Mouse (Mus musculus) ES-E14 (cell line): Measurements from ENCODE around the gene H1fx. TPM values are rescaled to one million over a fixed set of nuclear protein-coding genes. Genes with fewer than 3 reads are reported as not detected.
"Not testable (repeated sequence)": the region's sequence is repeated elsewhere in the genome, so short reads cannot be mapped to it uniquely, and the experiment has no call there.

Source experiments
- DNase-seq: peaks from one replicate; pipeline ENCODE4 v3.0.0-alpha.2; 2013; ENCODE audit warnings: low read depth, low spot score
- H3K27ac ChIP-seq: 2 replicates; pipeline ENCODE4 v1.5.1; 2012; ENCODE audit warnings: low read depth, mild to moderate bottlenecking, low read length, moderate library complexity, mixed read lengths; ENCODE audit not compliant: poor library complexity, insufficient read depth, severe bottlenecking
- H3K36me3 ChIP-seq: 2 replicates; pipeline ENCODE4 v1.6.1; 2012; ENCODE audit warnings: mild to moderate bottlenecking, low read length, moderate library complexity, mixed read lengths; ENCODE audit not compliant: control insufficient read depth, poor library complexity, insufficient read depth, severe bottlenecking
- H3K4me1 ChIP-seq, 2 experiments: fragments of 150-350 bp in 1 of 2; sonication (generic) in 1 of 2; 2 replicates each; pipeline ENCODE4 v1.6.1; 2012; ENCODE audit warnings: low read length in 2 of 2, mild to moderate bottlenecking in 1 of 2, mixed read lengths in 1 of 2; ENCODE audit not compliant: control insufficient read depth in 2 of 2, insufficient read depth in 2 of 2, poor library complexity in 1 of 2
- H3K4me3 ChIP-seq, 2 experiments: fragments of 150-350 bp in 1 of 2; sonication (generic) in 1 of 2; 2 replicates each; pipeline ENCODE4 v1.5.1; 2012; ENCODE audit warnings: low read length in 2 of 2, low read depth in 1 of 2, mild to moderate bottlenecking in 1 of 2, mixed read lengths in 1 of 2; ENCODE audit not compliant: insufficient read depth in 1 of 2, poor library complexity in 1 of 2, severe bottlenecking in 1 of 2
- H3K9ac ChIP-seq: 2 replicates; pipeline ENCODE4 v1.6.1; 2012; ENCODE audit warnings: low read depth, mild to moderate bottlenecking, low read length, mixed read lengths; ENCODE audit not compliant: poor library complexity, insufficient read depth, severe bottlenecking
- H3K9me3 ChIP-seq: fragments of 150-350 bp; sonication (generic); 2 replicates; pipeline ENCODE4 v1.6.1; 2012; ENCODE audit warnings: low read depth, mild to moderate bottlenecking, low read length; ENCODE audit not compliant: control insufficient read depth, insufficient read depth
- CHD2 ChIP-seq: IDR thresholded peaks from 2 replicates; pipeline ENCODE4 v1.6.1; 2014; ENCODE audit warnings: mild to moderate bottlenecking, low read depth, low read length, inconsistent platforms
- HCFC1 ChIP-seq: IDR thresholded peaks from 2 replicates; pipeline ENCODE4 v1.6.1; 2012; ENCODE audit warnings: low read length, inconsistent platforms, borderline replicate concordance; ENCODE audit not compliant: insufficient read depth
- MAFK ChIP-seq: IDR thresholded peaks from 2 replicates; pipeline ENCODE4 v1.6.1; 2014; ENCODE audit warnings: mild to moderate bottlenecking, low read depth, low read length, inconsistent platforms; ENCODE audit not compliant: insufficient read depth
- ZC3H11A ChIP-seq: IDR thresholded peaks from 2 replicates; pipeline ENCODE4 v1.6.1; 2012; ENCODE audit warnings: low read depth, mild to moderate bottlenecking, inconsistent platforms, low read length, borderline replicate concordance
- ZNF384 ChIP-seq: IDR thresholded peaks from 2 replicates; pipeline ENCODE4 v1.6.1; 2012; ENCODE audit warnings: low read depth, low read length, inconsistent platforms
- in situ Hi-C, 2 experiments: fragments of 600-800 bp; cut with MboI; formaldehyde crosslinking; loops; one replicate each; pipeline ENCODE4 v1.15.1; 2025; ENCODE audit warnings: low sequenced_read_pairs in 2 of 2, inconsistent platforms in 1 of 2; ENCODE audit not compliant: unreplicated experiment in 2 of 2
- total RNA-seq: library from RNA; depleted of rRNA; stranded (reverse); fragments of 300-350 nt; gene quantifications from 2 replicates; pipeline ENCODE4 v1.2.3, GENCODE M21; 2012

The H1fx gene
- total RNA-seq, 1 experiment, result 14.0 TPM

GRCm38 (mm10) chr6:87979728-87980127 is 1.7 kb downstream of the H1fx start:
- TF ChIP-seq MAFK, result no peak
- TF ChIP-seq ZNF384, result no peak
- TF ChIP-seq HCFC1, result no peak
- TF ChIP-seq ZC3H11A, result no peak
- TF ChIP-seq CHD2, result no peak
- Histone ChIP-seq H3K4me1 (peaks cover 0 to 7% of the 10 kb centered on the region in 2 experiments; a peak in 1 of 4 replicates), H3K36me3 (peaks cover 5% of the 10 kb centered on the region; the same call in 1 of the 2 replicates), H3K4me3 (peak overlapping the region in 1 of 2 experiments; percentile 93; a peak in 1 of 4 replicates), H3K27ac (peak overlapping the region; percentile 29; the same call in 1 of the 2 replicates), H3K9me3 (no peaks in the 10 kb centered on the region), H3K9ac (no peak overlapping the region)
- no peak for DNase-seq
- in situ Hi-C loops, result no loop called here

- no peak for DNase-seq
- Histone ChIP-seq H3K4me3 (no peak overlapping the region), H3K36me3 (no peaks in the 10 kb centered on the region), H3K9ac (no peak overlapping the region), H3K4me1 (no peaks in the 10 kb centered on the region), H3K27ac (no peak overlapping the region), H3K9me3 (no peaks in the 10 kb centered on the region)
- TF ChIP-seq CHD2, result no peak
- no peak for TF ChIP-seq ZC3H11A
- no peak for TF ChIP-seq HCFC1
- no peak for TF ChIP-seq MAFK
- no peak for TF ChIP-seq ZNF384
- in situ Hi-C loops, result no loop called here
Measured at GRCm38 (mm10) chr6:87970041-87970440, 11.4 kb downstream of the H1fx start.

GRCm38 (mm10) chr6:87962457-87962856 is 19.0 kb downstream of the H1fx start:
- H3K36me3 ChIP-seq, H3K27ac ChIP-seq, H3K9me3 ChIP-seq, H3K4me1 ChIP-seq, H3K9ac ChIP-seq, H3K4me3 ChIP-seq, in situ Hi-C loops, DNase-seq: not testable (repeated sequence)

- 0 out of 2 replicates have a peak, but pooled peaks cover 4% of the 10 kb centered on the region for H3K36me3 ChIP-seq
- no peak for DNase-seq
- no peaks in the 10 kb centered on the region for H3K9me3 ChIP-seq
- H3K27ac ChIP-seq, result no peak overlapping the region
- no peak overlapping the region for H3K9ac ChIP-seq
- no peak overlapping the region for H3K4me3 ChIP-seq
- H3K4me1 ChIP-seq, result peaks cover 0 to 3% of the 10 kb centered on the region in 2 experiments; a peak in 1 of 4 replicates
- TF ChIP-seq MAFK, result no peak
- TF ChIP-seq CHD2, result no peak
- TF ChIP-seq HCFC1, result no peak
- TF ChIP-seq ZC3H11A, result no peak
- peak; percentile 59; the same call in 1 of the 2 replicates for TF ChIP-seq ZNF384
- in situ Hi-C loops, result no loop called here
Measured at GRCm38 (mm10) chr6:87942179-87942578, 39.3 kb downstream of the H1fx start.

- Histone ChIP-seq H3K4me1 (peaks cover 0 to 3% of the 10 kb centered on the region in 2 experiments; a peak in 1 of 4 replicates), H3K9ac (no peak overlapping the region), H3K4me3 (no peak overlapping the region), H3K27ac (no peak overlapping the region), H3K9me3 (no peaks in the 10 kb centered on the region), H3K36me3 (peaks cover 20% of the 10 kb centered on the region)
- DNase-seq, result no peak
- in situ Hi-C loops, result no loop called here
- TF ChIP-seq ZNF384 (no peak), ZC3H11A (no peak), CHD2 (no peak), MAFK (no peak), HCFC1 (no peak)
Measured at GRCm38 (mm10) chr6:87938941-87939340, 42.5 kb downstream of the H1fx start.
